Mouse (Mus musculus) neutrophil, adult 5-6 weeks (primary cell): ENCODE data around the gene Gm42878. TPM values are rescaled to one million over a fixed set of nuclear protein-coding genes. Genes with fewer than 3 reads are reported as not detected.

ENCODE experiments used
- ATAC-seq: fragments of 151-379, 151-347 bp; 2 replicates; pipeline ENCODE4 v1.8.0; 2017; ENCODE audit warnings: mild to moderate bottlenecking, moderate TSS enrichment; ENCODE audit not compliant: insufficient number of reproducible peaks, poor library complexity, low FRiP score, severe bottlenecking; ENCODE audit errors: extremely low read depth
- total RNA-seq: library from RNA; stranded (forward); fragments of 200-1000 nt; gene quantifications from 2 replicates; pipeline ENCODE4 v1.2.3, GENCODE M21; 2017

Gene Gm42878
- total RNA-seq, 1 experiment from 2014 or later, result not detected

DNA sequence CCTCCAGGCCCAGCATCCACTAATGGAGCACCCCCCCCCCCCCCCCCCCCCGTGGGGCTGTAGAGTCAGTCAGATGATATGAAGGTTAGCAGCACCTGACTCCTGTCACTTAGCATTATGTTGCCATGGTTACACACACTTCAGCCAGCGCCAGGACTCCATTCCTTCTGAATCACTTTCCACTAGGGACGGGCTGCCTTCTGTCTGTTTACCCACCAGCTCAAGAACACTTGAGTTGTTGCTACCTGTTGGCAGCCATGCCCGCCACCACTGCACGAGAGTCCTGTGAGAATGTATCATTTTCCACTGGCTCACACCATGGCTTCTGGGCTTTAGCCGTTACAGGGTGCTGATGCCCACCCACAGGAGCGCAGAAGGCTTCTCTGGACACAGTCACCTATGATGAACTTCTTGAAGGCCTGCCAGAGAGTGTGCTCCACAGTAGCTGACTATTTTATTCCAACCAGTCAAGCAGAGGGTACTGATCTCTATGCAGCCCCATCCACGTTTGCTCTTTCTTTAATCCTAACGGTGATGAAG is 24.7 kb upstream of the Gm42878 start:
- ATAC-seq, result no peak

DNA sequence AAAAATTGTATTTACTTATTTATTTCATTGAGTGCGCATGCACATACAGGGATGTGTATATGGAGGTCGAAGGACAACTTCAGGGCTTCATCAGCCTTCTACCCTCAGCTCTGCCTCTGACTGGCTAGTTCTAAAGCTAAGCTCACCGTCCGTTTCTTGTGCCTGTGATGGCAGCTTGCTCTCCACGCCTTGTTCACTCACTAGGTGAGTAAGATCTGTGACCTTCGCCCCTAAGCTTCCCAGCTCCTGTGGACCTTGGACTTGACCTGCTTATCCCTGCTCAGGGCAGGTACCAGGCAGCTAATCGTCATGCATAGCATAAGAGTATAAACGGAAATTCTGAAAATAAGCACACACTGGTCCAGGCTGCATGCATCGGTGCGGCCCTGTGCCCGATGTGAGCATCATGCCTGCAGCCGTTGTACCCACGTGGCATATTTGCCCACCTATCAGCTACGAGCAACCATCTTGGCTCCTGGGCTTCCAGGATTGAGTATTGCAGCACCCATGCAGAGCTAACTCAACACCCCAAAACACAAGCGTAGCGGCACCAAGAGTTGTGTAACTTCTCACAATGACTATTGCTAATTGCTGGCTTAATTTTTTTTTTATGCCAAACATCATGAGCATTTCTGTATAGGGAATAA is 20.9 kb upstream of the Gm42878 start:
- ATAC-seq, result no peak

DNA sequence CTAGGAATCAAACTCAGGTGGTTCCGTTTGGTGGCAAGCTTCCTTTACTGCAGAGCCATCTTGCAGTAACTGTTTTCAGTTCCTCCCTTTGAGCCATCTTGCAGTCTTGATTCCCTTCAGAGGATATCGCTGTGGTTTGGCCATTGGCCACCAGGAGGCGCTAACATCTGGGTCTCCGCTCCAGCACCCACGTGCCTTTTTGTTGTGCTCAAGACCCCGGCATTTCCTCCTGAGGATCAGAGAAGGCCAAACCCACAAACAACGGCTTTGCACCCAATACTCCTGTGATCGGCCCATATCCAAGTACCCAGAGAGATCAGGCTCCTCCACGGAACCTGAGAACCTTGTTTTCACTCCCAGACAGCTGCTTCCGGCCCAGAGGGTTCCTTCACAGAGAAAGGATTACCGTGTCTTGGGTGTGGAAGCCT is 19.2 kb upstream of the Gm42878 start:
- ATAC-seq, result peak; percentile 92

DNA sequence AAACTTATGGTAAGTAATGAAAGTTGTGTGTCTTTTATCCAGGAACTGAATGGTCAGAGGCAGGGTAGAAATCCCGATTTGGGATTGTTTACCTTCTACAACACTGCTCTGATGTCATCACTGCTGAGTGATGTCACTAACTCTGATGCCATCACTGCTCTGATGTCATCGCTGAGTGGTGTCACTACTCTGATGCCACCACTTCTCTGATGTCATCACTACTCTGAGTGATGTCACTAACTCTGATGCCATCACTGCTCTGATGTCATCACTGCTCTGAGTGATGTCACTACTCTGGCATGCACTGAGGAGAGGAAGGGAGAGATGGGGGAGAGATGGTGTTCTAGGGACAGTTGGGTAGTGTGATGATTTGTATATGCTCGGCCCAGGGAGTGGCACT is 17.2 kb upstream of the Gm42878 start:
- ATAC-seq, result no peak

DNA sequence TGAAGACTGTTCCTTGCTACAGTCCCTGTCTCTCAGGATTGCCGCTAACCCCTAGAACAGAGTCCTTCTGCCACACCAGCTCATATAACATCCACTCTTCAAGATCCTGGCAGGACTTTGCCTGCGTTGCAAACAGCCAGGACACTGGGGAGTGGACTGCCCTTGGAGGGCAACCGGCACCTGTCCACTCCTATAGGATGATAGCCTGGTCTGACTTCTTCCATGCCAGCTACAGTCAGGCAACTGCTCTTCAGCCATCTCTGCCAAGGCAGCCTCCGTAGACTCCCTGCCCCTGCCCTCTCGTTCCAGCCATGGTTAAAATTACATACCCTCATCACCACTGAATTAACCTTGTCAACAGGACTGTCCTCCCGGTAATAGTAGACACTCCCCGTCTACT is 3.9 kb upstream of the Gm42878 start:
- no peak for ATAC-seq

DNA sequence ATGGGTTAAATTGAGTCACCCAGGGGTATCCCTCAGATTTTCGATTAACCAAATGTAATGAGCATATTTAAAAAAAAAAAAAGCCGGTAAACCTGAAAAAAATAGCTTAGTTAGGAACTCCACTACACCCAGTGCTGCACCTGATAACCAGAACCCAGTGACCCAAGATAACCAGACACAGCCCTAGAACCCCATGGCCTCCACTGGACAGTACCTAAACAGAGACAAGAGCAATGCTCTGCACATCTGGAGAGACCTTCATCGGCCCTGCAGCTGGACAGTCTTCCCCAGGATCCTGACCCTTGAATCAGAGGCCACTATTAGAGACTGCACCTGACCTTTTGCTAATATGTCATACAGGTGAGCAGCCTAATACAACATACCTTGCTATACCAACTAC is 1.8 kb upstream of the Gm42878 start:
- ATAC-seq, result no peak

DNA sequence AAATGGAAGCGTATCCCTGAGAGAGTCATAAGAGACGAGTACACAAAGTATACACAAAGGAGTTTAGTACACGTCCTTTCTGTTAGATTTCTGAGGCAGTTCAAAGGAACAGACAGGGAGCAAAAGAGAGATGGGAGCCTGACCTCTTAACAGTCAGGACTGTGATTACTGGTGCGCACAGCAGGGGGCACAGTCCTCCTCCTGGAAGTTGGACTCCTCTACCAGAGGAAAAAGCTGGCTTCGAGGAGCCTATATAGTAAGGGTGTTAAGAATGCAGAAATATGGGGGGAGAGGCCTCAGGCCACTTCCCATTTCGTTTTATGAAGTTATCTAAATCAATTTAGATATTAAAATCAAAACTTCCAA is 1.2 kb upstream of the Gm42878 start:
- ATAC-seq, result peak; percentile 39; the same call in 1 of the 2 replicates

DNA sequence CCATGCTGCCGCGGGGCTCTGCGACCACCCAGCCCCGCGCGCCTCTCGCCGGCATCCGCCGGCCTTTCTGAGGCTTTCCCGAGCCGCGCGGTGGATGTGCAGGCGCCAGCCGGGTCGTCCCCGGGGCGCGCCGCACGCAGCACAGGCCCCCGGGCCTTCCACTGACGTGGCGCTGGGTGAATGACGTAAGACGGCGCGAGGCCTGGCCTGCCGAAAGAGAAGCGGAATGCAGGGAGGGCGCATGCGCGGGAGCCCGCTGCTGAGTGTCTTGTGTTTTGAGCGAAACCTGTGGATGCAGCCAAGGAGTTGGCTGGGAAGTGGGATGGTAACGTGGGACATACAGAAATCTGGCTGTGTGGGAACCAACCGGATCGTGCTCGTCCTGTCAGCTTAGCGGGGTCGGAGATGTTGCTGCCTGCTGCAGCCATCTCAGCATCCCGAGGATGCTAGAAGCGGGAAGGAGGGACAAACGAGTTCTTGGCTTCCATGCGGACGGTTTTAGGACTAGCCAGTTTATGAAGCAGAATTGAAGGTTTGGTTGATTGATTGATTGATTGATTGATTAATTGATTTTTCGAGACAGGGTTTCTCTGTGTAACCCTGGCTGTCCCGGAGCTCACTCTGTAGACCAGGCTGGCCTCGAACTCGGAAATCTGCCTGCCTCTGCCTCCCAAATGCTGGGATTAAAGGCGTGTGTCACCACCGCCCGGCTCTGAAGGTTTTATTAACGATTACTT is 679 bp upstream of the Gm42878 start, which contains the start of gene Mapkapk5:
Mapkapk5 (minus strand) TSS at position 113 of the 737 bp plus-strand sequence.
- ATAC-seq, result peak; percentile 85

DNA sequence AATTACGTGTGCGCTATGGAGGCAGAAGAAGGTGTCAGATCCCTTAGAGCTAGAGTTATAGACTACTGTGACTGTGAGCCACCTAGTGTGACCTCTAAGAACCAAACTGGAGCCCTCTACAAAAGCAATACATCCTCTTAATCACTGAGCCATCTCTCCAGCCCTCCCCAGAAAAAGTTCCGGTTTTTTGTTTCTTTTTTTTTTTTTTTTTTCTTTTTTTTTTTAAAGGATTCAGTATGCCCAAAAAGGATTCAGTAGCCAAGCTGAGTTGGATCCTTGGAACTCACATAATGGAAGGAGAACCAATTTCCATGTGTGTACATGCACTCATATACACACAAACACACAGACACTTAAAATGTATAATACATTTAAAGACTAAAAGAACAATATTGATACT is 1.9 kb downstream of the Gm42878 start:
- no peak for ATAC-seq

DNA sequence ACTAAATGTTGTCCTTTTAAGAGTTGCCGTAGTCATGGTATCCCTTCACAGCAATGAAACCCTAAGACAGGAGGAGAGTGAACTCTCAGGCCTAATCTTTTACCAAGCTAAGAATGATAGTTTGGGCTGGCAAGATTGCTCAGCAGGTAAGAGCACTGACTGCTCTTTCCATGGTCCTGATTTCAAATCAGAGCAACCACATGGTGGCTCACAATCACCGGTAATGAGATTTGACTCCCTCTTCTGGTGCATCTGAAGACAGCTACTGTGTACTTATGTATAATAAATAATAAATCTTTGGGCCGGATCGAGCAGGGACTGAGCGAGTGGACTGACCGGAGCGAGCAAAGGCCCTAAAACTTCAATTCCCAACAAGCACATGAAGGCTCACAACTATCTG is 4.0 kb downstream of the Gm42878 start:
- no peak for ATAC-seq

DNA sequence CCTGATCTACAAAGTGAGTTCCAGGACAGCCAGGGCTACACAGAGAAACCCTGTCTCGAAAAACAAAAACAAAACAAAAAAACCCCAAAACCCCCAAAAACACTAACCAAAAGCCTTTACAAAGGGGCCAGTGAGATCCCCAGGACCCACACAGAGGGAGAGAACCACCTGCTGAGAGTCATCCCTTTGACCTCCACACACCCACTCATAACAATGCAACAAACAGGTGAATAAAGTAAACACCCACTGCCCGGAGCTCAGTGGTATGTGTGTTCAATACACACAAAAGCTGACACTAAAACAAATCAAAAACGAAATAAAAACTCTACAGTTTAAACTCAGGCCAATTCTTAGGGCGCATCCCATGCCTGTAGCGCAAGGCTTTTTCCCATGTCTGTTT is 5.2 kb downstream of the Gm42878 start:
- no peak for ATAC-seq

DNA sequence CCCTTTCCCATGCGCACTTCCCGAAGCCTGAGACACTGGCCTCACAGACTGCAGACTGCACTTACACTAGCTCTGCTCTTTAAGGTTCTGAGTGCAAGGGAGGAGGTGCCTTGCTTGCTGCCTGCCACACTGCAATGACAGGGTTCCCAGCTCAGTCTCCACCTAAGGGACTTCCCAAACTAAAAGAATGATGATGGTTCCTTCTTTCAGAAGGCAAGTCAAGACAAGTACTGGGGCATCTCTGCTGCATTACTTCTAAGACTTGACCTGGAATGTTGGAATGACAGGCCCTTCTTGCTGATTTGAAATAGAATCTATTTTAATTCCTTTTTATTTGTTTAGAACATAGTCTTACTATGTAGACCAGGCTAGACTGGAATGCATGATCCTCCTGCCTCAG is 7.7 kb downstream of the Gm42878 start:
- ATAC-seq, result no peak

DNA sequence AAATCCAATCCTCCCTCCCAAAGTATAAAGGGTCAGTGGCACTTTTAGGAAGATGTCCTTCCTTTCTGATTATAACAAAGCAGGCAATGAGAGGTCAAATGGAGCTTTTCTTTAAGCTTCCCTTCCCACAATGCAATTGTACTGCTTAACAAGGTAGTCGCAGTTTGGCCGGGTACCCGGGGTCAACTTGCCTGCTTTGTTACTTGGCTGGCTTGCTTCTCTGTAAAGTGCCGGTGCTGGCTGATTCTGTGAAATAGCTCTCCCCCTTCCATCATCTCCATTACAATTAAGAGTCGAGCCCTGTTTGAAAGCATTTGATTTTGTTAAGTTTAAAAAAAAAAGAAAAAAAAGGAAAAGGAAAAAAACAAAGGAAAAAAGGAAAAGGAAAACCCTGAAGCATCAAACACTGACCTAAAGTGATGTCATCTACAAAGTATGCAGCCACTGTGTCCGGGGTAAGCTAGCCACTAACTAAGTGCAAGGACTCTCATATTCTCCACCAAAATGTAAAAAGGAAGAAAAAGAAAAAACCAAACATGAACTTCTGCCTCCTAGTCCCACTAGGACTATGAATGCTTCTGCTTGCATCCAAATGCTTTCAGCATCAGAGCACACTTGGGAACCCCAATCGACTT is 8.2 kb downstream of the Gm42878 start:
- no peak for ATAC-seq

DNA sequence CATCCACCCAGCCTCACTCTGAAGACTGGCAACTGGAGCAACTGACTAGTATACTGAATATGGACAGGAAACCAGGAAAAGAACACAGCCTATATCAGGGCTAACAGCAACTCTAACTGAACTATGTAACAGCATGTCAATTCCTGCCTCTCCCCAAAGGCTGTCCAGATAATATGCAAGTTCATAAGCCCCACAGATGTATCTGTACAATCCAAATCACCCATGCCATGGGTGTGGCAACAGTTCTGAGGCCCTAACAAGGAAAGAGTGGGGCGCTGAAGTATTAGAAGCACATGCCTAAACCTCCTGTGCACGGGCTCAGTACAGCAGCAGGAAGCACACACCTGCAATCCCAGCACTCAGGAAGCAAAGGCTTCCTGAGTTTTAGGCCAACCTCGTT is 10.2 kb downstream of the Gm42878 start:
- ATAC-seq, result no peak

DNA sequence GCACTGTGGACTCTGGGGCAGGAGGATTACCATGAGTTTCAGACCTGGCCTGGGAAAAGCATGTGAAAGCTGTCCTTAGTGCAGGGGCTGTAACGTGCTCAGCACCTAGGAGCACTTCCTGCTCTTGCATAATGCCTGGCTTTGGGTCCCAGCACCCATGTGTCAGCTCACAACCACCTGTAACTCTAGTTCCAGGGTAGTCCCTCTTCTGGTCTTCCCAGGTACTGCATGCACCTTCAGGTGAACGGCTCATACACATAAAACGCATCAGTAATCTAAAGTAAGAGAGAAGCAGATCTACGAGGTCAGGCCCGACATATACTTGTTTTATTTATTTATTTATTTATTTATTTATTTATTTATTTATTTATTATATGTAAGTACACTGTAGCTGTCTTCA is 10.8 kb downstream of the Gm42878 start:
- 0 out of 2 replicates have a peak, but pooled peaks have one; percentile 23 for ATAC-seq

DNA sequence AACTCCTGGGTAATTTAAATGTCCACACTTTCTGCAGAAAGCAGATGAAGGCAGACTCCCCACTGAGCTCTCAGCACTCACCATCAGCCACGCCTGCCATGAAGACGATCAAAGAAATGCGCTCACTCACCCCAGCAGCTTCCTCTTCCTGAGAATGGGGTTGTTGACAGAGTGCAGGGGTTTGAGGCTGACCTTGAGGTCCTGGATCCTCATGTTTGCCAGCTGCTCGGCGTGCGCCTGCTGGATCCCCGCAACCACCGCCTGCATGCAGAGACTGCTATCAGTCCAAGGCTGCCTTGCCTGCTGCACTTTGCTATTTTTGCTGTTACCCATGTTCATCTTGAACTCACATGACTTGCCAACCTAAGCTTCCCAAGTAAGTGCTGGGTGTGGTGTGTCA is 18.3 kb downstream of the Gm42878 start:
- no peak for ATAC-seq

DNA sequence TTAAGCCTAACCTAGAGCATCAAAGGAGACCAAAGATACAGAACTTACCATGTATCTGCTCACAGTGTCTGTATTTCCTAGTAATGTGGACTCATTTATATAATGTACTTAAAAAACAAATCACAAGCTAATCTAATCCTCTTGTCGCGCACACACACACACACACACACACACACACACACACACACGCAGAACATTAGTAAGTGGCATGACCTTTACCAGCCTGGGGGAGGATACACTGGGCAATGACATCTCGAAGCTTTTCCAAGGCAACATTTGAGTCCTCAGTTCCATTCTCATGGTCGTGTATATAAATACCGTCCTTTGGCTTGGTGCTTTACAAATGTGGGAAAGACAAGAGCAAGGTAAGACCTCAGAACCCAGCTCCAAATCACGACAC is 18.8 kb downstream of the Gm42878 start:
- no peak for ATAC-seq

DNA sequence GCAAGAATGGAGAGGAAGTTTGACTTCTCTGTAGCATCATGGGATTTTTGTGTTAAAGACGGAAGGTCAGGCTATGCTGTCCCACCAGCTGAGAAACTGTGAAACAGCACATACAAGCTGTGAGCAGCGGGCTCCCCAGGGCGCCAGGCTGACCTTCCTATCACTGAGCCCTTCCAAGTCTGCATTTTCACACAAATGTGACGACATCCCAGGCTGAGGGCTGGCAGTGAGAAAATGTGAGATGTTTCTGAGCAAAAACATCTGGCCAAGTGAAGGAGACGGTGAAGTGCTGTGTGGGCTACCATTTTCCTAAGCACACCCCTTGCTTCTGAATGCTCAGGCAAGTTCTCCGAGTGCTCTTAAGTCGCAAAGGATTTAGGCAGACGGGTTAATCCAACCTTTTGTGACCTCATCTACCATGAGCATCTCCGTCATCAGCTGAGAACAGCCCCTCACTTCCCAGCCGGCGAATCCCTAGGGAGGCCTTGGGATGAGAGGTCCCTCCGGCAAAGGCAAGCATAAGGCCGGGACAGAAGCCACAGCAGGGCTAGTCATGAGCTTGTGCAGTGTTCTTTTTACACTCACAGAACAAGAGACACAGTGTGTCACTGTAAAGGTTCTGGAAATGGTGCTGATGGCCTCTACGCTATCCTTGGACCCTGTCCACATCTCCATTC is 19.4 kb downstream of the Gm42878 start:
- ATAC-seq, result no peak

DNA sequence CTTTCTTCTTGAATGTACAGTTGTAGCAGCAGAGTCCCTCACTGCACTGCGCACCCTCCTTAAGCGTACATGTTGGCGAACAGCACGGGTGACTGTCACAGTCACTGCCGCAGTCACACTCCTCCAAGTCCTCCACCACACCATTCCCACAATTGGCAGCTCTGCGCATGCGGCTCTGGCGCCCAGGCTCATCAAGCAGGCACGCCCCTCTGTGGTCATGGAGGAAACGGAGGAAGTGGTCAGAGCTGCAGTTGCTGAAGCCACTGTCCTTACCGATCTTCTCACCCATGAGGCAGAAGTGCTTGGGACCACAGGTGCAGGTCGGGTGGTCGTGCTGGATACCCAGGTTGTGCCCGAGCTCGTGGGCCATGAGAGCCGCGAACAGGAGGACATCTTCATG is 25.5 kb downstream of the Gm42878 start:
- peak; percentile 59 for ATAC-seq
